Mouse (Mus musculus) C2C12 (cell line): Measurements from ENCODE around the gene Otub1. TPM values are rescaled to one million over a fixed set of nuclear protein-coding genes. Genes with fewer than 3 reads are reported as not detected.
A peak's percentile ranks its signal among the peaks of the same experiment; 100 is the strongest.

Experiments
- H3K27me3 ChIP-seq: one replicate; pipeline ENCODE4 v1.6.1; 2011; ENCODE audit not compliant: control insufficient read depth, insufficient read depth, insufficient read length
- H3K36me3 ChIP-seq: one replicate; pipeline ENCODE4 v1.6.1; 2011; ENCODE audit not compliant: control insufficient read depth, insufficient read depth
- H3K4me3 ChIP-seq: one replicate; pipeline ENCODE4 v1.5.1; 2011; ENCODE audit warnings: mild to moderate bottlenecking, control low read depth; ENCODE audit not compliant: poor library complexity, insufficient read depth, severe bottlenecking
- H3K79me2 ChIP-seq: one replicate; pipeline ENCODE4 v1.6.1; 2011; ENCODE audit not compliant: control insufficient read depth, insufficient read depth
- H3K79me3 ChIP-seq: one replicate; pipeline ENCODE4 v1.6.1; 2011; ENCODE audit warnings: low read depth, control low read depth
- H3ac ChIP-seq: one replicate; pipeline ENCODE3; 2011; ENCODE audit warnings: low read depth; ENCODE audit not compliant: control insufficient read depth, insufficient read length
- CEBPB ChIP-seq: IDR thresholded peaks from one replicate; pipeline ENCODE4 v1.6.1; 2011; ENCODE audit warnings: low read depth, mild to moderate bottlenecking, control low read depth, moderate library complexity
- CTCF ChIP-seq: IDR thresholded peaks from one replicate; pipeline ENCODE4 v1.5.1; 2011; ENCODE audit not compliant: control insufficient read depth, insufficient read depth, insufficient read length
- FOSL1 ChIP-seq: IDR thresholded peaks from one replicate; pipeline ENCODE4 v1.8.0; 2011; ENCODE audit warnings: mild to moderate bottlenecking, low read length; ENCODE audit not compliant: poor library complexity, insufficient read depth, severe bottlenecking
- MAX ChIP-seq: IDR thresholded peaks from one replicate; pipeline ENCODE4 v1.6.1; 2011; ENCODE audit warnings: mild to moderate bottlenecking, control low read depth
- MYOD1 ChIP-seq: IDR thresholded peaks from one replicate; pipeline ENCODE4 v1.6.1; 2011; ENCODE audit warnings: low read depth; ENCODE audit not compliant: control insufficient read depth, insufficient read length
- MYOG ChIP-seq: IDR thresholded peaks from one replicate; pipeline ENCODE4 v1.6.1; 2011; ENCODE audit not compliant: control insufficient read depth, insufficient read length; ENCODE audit errors: extremely low read depth
- USF1 ChIP-seq: IDR thresholded peaks from one replicate; pipeline ENCODE4 v1.6.1; 2011; ENCODE audit warnings: low read depth, mild to moderate bottlenecking, control low read depth, moderate library complexity
- polyA plus RNA-seq: library from polyadenylated mRNA; unstranded; fragments of >200 nt; fragmentation: generic; extraction: Trizol; gene quantifications from one replicate; pipeline ENCODE4 v1.2.1, GENCODE M21; 2012; ENCODE audit warnings: missing spikeins

Otub1 gene
- polyA plus RNA-seq, 1 experiment = 121 TPM

DNA sequence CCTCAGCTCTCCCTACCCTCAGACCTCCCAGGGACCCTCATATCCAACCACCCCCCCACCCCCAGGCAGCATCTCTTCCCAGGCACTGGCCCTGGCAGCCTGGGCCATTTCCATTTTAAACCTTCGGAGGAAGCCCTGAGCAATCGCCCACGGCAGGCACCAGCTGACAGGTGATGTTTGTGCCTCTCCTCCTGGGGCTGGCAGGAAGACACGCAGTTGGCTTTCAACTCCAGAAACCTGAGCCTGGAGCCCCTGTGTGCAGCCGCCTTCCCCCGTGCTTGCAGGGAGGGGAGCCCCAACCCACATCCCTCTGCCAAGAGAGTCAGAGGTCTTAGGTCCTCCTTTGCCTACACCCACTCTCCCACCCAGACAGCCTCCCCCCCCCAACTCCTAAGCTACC is 41.9 kb downstream of the Otub1 start:
- H3K27me3 ChIP-seq = peaks cover 26% of the 10 kb centered on the region
- no peaks in the 10 kb centered on the region for H3K79me3 ChIP-seq
- H3K79me2 ChIP-seq = no peaks in the 10 kb centered on the region
- no peak for TF ChIP-seq FOSL1
- no peak for TF ChIP-seq USF1
- no peak for TF ChIP-seq CEBPB
- no peak for TF ChIP-seq CTCF
- TF ChIP-seq MYOD1 = no peak
- TF ChIP-seq MYOG = no peak
- no peak for TF ChIP-seq MAX
- no peaks in the 10 kb centered on the region for H3K36me3 ChIP-seq
- H3ac ChIP-seq = no peak overlapping the region
- H3K4me3 ChIP-seq = no peak overlapping the region

DNA sequence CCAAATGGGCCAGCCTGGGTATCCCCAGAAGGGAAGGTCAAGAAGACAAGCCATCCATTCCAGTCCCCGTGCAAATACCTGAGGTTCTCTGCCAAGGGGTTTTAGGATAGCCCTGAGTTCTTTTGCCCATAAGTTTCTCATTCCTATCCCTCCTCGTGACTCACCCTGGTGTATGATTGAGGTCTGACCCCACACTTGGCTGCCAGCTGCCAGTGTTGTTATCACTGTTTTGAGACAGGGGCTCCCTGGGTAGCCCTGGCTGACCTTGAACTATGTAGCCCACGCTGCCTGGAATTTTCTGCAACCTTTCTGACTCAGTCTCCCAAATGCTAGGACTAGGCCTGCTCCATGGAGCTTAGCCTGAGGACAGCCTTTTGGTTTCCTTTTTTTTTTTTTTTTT is 45.1 kb downstream of the Otub1 start:
- peaks cover 15% of the 10 kb centered on the region for H3K27me3 ChIP-seq
- H3K4me3 ChIP-seq = no peak overlapping the region
- no peaks in the 10 kb centered on the region for H3K79me2 ChIP-seq
- H3ac ChIP-seq = no peak overlapping the region
- no peaks in the 10 kb centered on the region for H3K79me3 ChIP-seq
- TF ChIP-seq USF1 = peak; percentile 39
- TF ChIP-seq FOSL1 = no peak
- peak; percentile 26 for TF ChIP-seq MYOD1
- no peaks in the 10 kb centered on the region for H3K36me3 ChIP-seq

- peaks cover 8% of the 10 kb centered on the region for H3K27me3 ChIP-seq
- TF ChIP-seq CTCF (peak; percentile 84), MAX (no peak)
Observed at GRCm38 (mm10) chr19:7160151-7160906, 45.8 kb downstream of the Otub1 start.

GRCm38 (mm10) chr19:7157734-7158133 is 48.4 kb downstream of the Otub1 start:
- Histone ChIP-seq H3ac (no peak overlapping the region), H3K36me3 (no peaks in the 10 kb centered on the region), H3K27me3 (no peaks in the 10 kb centered on the region), H3K79me3 (no peaks in the 10 kb centered on the region), H3K4me3 (no peak overlapping the region), H3K79me2 (no peaks in the 10 kb centered on the region)
- TF ChIP-seq FOSL1 = no peak
- TF ChIP-seq MYOD1 = no peak
- no peak for TF ChIP-seq USF1
- TF ChIP-seq CTCF = no peak
- no peak for TF ChIP-seq CEBPB
- TF ChIP-seq MAX = no peak
- no peak for TF ChIP-seq MYOG

More at GRCm38 (mm10) chr19:7160151-7160906, 45.8 kb downstream of the Otub1 start:
- Histone ChIP-seq H3ac (no peak overlapping the region), H3K79me3 (no peaks in the 10 kb centered on the region), H3K36me3 (no peaks in the 10 kb centered on the region), H3K79me2 (no peaks in the 10 kb centered on the region), H3K4me3 (no peak overlapping the region)

DNA sequence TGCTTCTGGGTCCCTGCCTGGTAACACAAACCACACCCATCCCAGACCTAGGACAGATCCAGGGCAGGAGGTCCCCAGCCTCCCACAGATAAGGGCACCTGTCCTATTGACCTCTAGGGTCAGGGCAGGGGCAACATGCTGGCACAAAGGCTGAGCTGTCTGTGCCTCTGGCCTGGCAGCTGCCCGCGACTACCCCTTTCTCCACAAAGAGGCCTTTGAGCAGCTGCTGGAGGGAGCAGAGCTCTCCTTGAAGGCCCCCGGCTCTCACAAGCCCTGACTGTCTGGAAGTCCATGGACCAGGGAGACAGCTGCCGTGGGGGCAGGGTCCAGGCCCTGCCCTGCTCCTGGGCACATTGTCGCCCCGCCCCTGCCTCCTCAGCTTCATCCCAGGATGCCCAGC is 50.9 kb downstream of the Otub1 start:
- Histone ChIP-seq H3ac (no peak overlapping the region), H3K36me3 (no peaks in the 10 kb centered on the region), H3K27me3 (no peaks in the 10 kb centered on the region), H3K4me3 (no peak overlapping the region), H3K79me2 (no peaks in the 10 kb centered on the region), H3K79me3 (no peaks in the 10 kb centered on the region)
- TF ChIP-seq USF1 = no peak
- TF ChIP-seq MYOG = no peak
- TF ChIP-seq CEBPB = no peak
- no peak for TF ChIP-seq CTCF
- TF ChIP-seq MYOD1 = peak; percentile 17
- TF ChIP-seq FOSL1 = no peak

DNA sequence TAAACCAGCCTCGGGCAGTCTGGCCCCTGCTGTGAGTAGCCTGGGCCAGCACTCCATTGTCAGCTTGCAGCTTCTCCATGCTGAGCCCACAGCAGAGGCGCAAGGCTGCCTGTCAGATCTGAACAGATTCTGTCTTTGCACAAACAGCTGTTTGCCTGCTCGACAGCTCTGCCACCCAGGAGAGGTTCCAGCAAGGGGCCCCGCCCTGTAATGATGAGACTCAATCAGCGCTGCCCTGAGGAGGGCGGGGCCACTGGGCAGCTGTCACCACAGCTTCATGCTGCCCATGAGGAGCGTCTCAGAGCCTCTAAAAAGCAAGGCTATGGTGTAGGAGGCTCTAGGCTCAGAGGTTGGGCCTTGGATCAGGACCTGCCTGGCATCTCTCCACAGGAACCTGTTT is 52.9 kb downstream of the Otub1 start:
- Histone ChIP-seq H3K27me3 (no peaks in the 10 kb centered on the region), H3ac (no peak overlapping the region), H3K79me2 (no peaks in the 10 kb centered on the region), H3K4me3 (no peak overlapping the region), H3K36me3 (no peaks in the 10 kb centered on the region), H3K79me3 (no peaks in the 10 kb centered on the region)
- peak; percentile 27 for TF ChIP-seq MYOD1
- no peak for TF ChIP-seq CTCF
